Mouse (Mus musculus) myocyte (in vitro differentiated cells): Measurements from ENCODE around the gene Ablim1.
A peak's percentile ranks its signal among the peaks of the same experiment; 100 is the strongest.

Experiments used
- CEBPB ChIP-seq: IDR thresholded peaks from 2 replicates; pipeline ENCODE4 v1.6.1; 2011; ENCODE audit warnings: mild to moderate bottlenecking, moderate library complexity; ENCODE audit not compliant: poor library complexity, insufficient read depth, severe bottlenecking
- E2F4 ChIP-seq: IDR thresholded peaks from one replicate; pipeline ENCODE4 v1.6.1; 2011; ENCODE audit warnings: mild to moderate bottlenecking, control low read depth, moderate library complexity; ENCODE audit not compliant: insufficient read depth
- MYOD1 ChIP-seq, 3 experiments: IDR thresholded peaks; one replicate each; pipeline ENCODE4 v1.6.1; 2011; ENCODE audit warnings: control low read depth in 2 of 3, low read depth in 2 of 3, mild to moderate bottlenecking in 2 of 3, moderate library complexity in 1 of 3; ENCODE audit not compliant: insufficient read length in 2 of 3, control insufficient read depth in 1 of 3
- POLR2A ChIP-seq: IDR thresholded peaks from one replicate; pipeline ENCODE4 v1.6.1; 2011; ENCODE audit warnings: low read depth, mild to moderate bottlenecking, control low read depth, moderate library complexity; ENCODE audit not compliant: insufficient read length
- POLR2AphosphoS2 ChIP-seq: IDR thresholded peaks from one replicate; pipeline ENCODE4 v1.6.1; 2011; ENCODE audit warnings: low read depth, control low read depth; ENCODE audit not compliant: insufficient read length
- REST ChIP-seq: IDR thresholded peaks from one replicate; pipeline ENCODE4 v1.6.1; 2011; ENCODE audit warnings: mild to moderate bottlenecking, control low read depth, moderate library complexity; ENCODE audit not compliant: insufficient read depth, insufficient read length
- TCF12 ChIP-seq: IDR thresholded peaks from one replicate; pipeline ENCODE4 v1.6.1; 2011; ENCODE audit warnings: mild to moderate bottlenecking, control low read depth; ENCODE audit not compliant: poor library complexity, insufficient read depth, severe bottlenecking
- USF1 ChIP-seq: IDR thresholded peaks from one replicate; pipeline ENCODE4 v1.6.1; 2011; ENCODE audit warnings: low read depth, mild to moderate bottlenecking, control low read depth, moderate library complexity

DNA sequence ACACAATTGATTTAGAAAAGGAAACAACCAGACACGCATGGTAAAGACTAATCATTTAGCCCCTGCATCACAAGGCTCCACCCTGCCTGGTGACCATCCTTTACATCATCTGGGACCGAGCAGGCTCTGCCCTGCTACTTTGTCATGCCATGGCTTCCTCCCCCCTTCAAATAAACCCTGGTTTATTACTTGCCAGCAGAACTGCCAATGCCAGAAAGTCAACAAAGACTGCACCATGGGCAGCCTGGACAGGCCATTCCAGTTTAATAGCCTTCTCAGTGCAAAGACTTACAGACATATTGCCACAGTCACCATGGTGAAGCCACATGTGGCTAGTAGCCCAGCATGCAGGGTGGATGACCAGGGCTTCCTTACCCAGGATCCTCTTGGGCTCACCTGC, 314.9 kb downstream of the Ablim1 start:
- TF ChIP-seq POLR2A = no peak
- TF ChIP-seq REST = no peak
- peak; percentile 40; the same call in 1 of the 2 replicates for TF ChIP-seq CEBPB
- no peak for TF ChIP-seq USF1
- no peak for TF ChIP-seq TCF12
- no peak for TF ChIP-seq POLR2AphosphoS2
- TF ChIP-seq E2F4 = no peak
- TF ChIP-seq MYOD1 (IDR thresholded peaks at IDR 0.05; ENCODE audit: control insufficient read depth in 1 of 3, insufficient read length in 2 of 3, low read depth in 2 of 3) = no peak
